Mouse (Mus musculus) heart, adult 2 months (tissue): Measurements from ENCODE around the gene Susd4. TPM values are rescaled to one million over a fixed set of nuclear protein-coding genes. Genes with fewer than 3 reads are reported as not detected.

ENCODE experiments used
- DNase-seq, 2 experiments: peaks; one replicate each; pipeline ENCODE4 v3.0.0; 2021
- H3K27ac ChIP-seq: fragments of 200-600 bp; 2 replicates; pipeline ENCODE4 v1.8.1; 2022
- H3K27me3 ChIP-seq: fragments of 200-500 bp; 2 replicates; pipeline ENCODE4 v1.6.1; 2012; ENCODE audit warnings: mild to moderate bottlenecking, low read length, inconsistent platforms, mixed read lengths; ENCODE audit not compliant: control insufficient read depth, insufficient read depth
- H3K36me3 ChIP-seq: fragments of 200-500 bp; 2 replicates; pipeline ENCODE4 v1.6.1; 2012; ENCODE audit warnings: low read length, inconsistent platforms; ENCODE audit not compliant: control insufficient read depth, insufficient read depth
- H3K4me1 ChIP-seq: fragments of 200-500 bp; 2 replicates; pipeline ENCODE4 v1.6.1; 2011; ENCODE audit warnings: low read length; ENCODE audit not compliant: control insufficient read depth, insufficient read depth
- H3K4me3 ChIP-seq: fragments of 200-600 bp; 2 replicates; pipeline ENCODE4 v1.8.1; 2022
- H3K79me2 ChIP-seq: fragments of 200-500 bp; replicated peaks from 2 replicates; pipeline ENCODE4 v1.6.1; 2012; ENCODE audit warnings: mild to moderate bottlenecking, inconsistent platforms, low read length, moderate library complexity, mixed read lengths; ENCODE audit not compliant: control insufficient read depth, insufficient read depth
- H3K9ac ChIP-seq: fragments of 200-500 bp; 2 replicates; pipeline ENCODE4 v1.6.1; 2012; ENCODE audit warnings: low read depth, mild to moderate bottlenecking, control low read depth, inconsistent platforms, low read length, mixed read lengths
- CTCF ChIP-seq: fragments of 200-600 bp; IDR thresholded peaks from 2 replicates; pipeline ENCODE4 v1.8.1; 2022; ENCODE audit warnings: antibody characterized with exemption, mild to moderate bottlenecking, moderate library complexity
- EP300 ChIP-seq: fragments of 200-500 bp; IDR thresholded peaks from 2 replicates; pipeline ENCODE4 v1.6.1; 2011; ENCODE audit warnings: low read depth, low read length, control low read depth; ENCODE audit not compliant: insufficient read depth
- POLR2A ChIP-seq: fragments of 200-500 bp; IDR thresholded peaks from 2 replicates; pipeline ENCODE4 v1.6.1; 2011; ENCODE audit warnings: mild to moderate bottlenecking, low read depth, low read length, control low read depth; ENCODE audit not compliant: insufficient read depth
- WGBS: fragments of 180-500 bp; shearing (Covaris S2); methylation state at CpG from one replicate; pipeline ENCODE4 v1.1.7; 2018; 5-methylcytosine and 5-hydroxymethylcytosine counted together
- intact Hi-C: fragments of 180-260 bp; cut with DNase I; formaldehyde crosslinking; loops from one replicate; pipeline ENCODE4 v1.15.1; 2025
- long read RNA-seq: library from polyadenylated mRNA; stranded (forward); transcript quantifications from one replicate; pipeline ENCODE4 v2.0.0, GENCODE M21; 2021
- polyA plus RNA-seq: library from polyadenylated mRNA; depleted of rRNA; stranded (reverse); fragments of >200 nt; gene quantifications from 2 replicates; pipeline ENCODE4 v1.2.3, GENCODE M21; 2012; rRNA removed
- total RNA-seq, 2 experiments: library from RNA; stranded (reverse); gene quantifications; 2 replicates each; pipeline ENCODE4 v1.2.3; 2021

Susd4 gene
- total RNA-seq (under 1 TPM; 0.16 to 0.34 TPM), polyA plus RNA-seq (0.49 and 0.88 TPM in 2 replicates)
- long read RNA-seq, result 0 reads

GRCm38 (mm10) chr1:182763716-182764461, at the start of gene Susd4:
TSS of gene Susd4 (plus strand) at chr1:182763860.
- Histone ChIP-seq H3K27ac (no peak within 1 kb of the TSS), H3K4me3 (peak within 1 kb of the TSS; percentile 49), H3K79me2 (no peaks in the 10 kb centered on the region), H3K36me3 (no peaks in the 10 kb centered on the region), H3K9ac (peak within 1 kb of the TSS; percentile 60), H3K27me3 (peaks cover 3% of the 10 kb centered on the region; the same call in 1 of the 2 replicates), H3K4me1 (no peaks in the 10 kb centered on the region; the same call in 1 of the 2 replicates)
- TF ChIP-seq EP300 (no peak), CTCF (no peak), POLR2A (no peak)
- intact Hi-C loops, result no loop called here
- under 1% methylated on average over 94 of the region's 95 CpGs for WGBS
- DNase-seq, result peak; percentile 46 to 52

- Histone ChIP-seq H3K4me3 (no peak overlapping the region), H3K27me3 (no peaks in the 10 kb centered on the region), H3K79me2 (no peaks in the 10 kb centered on the region), H3K4me1 (no peaks in the 10 kb centered on the region), H3K9ac (no peak overlapping the region), H3K36me3 (no peaks in the 10 kb centered on the region), H3K27ac (no peak overlapping the region)
- TF ChIP-seq CTCF (no peak), EP300 (no peak), POLR2A (no peak)
- WGBS, result 76% methylated on average over 6 of the region's 6 CpGs
- intact Hi-C loops, result no loop called here
- no peak for DNase-seq
Observed at GRCm38 (mm10) chr1:182714236-182714935, 49.3 kb upstream of the Susd4 start.

GRCm38 (mm10) chr1:182727541-182727940, 36.1 kb upstream of the Susd4 start:
- no peak for DNase-seq
- Histone ChIP-seq H3K79me2 (no peaks in the 10 kb centered on the region), H3K4me3 (no peak overlapping the region), H3K27ac (no peak overlapping the region), H3K36me3 (no peaks in the 10 kb centered on the region), H3K27me3 (no peaks in the 10 kb centered on the region), H3K4me1 (no peaks in the 10 kb centered on the region), H3K9ac (no peak overlapping the region)
- intact Hi-C loops, result no loop called here
- 83% methylated on average over 12 of the region's 12 CpGs for WGBS
- TF ChIP-seq POLR2A (no peak), EP300 (no peak), CTCF (no peak)

- no peaks in the 10 kb centered on the region for H3K4me1 ChIP-seq
- no peak overlapping the region for H3K4me3 ChIP-seq
- WGBS, result 87% methylated on average over 9 of the region's 9 CpGs
- intact Hi-C loops, result no loop called here
- no peaks in the 10 kb centered on the region for H3K27me3 ChIP-seq
- TF ChIP-seq CTCF, result no peak
- no peak for TF ChIP-seq POLR2A
- TF ChIP-seq EP300, result no peak
- no peak overlapping the region for H3K27ac ChIP-seq
- no peaks in the 10 kb centered on the region for H3K79me2 ChIP-seq
- H3K36me3 ChIP-seq, result no peaks in the 10 kb centered on the region
- DNase-seq, result no peak
- no peak overlapping the region for H3K9ac ChIP-seq
Observed at GRCm38 (mm10) chr1:182729002-182729401, 34.7 kb upstream of the Susd4 start.

GRCm38 (mm10) chr1:182732695-182733094, 31.0 kb upstream of the Susd4 start:
- Histone ChIP-seq H3K36me3 (no peaks in the 10 kb centered on the region), H3K27me3 (no peaks in the 10 kb centered on the region), H3K79me2 (no peaks in the 10 kb centered on the region), H3K4me3 (no peak overlapping the region), H3K27ac (no peak overlapping the region), H3K4me1 (no peaks in the 10 kb centered on the region), H3K9ac (no peak overlapping the region)
- TF ChIP-seq POLR2A, result no peak
- TF ChIP-seq CTCF, result no peak
- no peak for TF ChIP-seq EP300
- intact Hi-C loops, result no loop called here
- DNase-seq, result no peak
- 11% methylated on average over 7 of the region's 7 CpGs for WGBS

- H3K79me2 ChIP-seq, result no peaks in the 10 kb centered on the region
- no peak for DNase-seq
- no peaks in the 10 kb centered on the region for H3K27me3 ChIP-seq
- no peak overlapping the region for H3K4me3 ChIP-seq
- TF ChIP-seq POLR2A (no peak), EP300 (no peak), CTCF (no peak)
- H3K36me3 ChIP-seq, result no peaks in the 10 kb centered on the region
- 65% methylated on average over 4 of the region's 4 CpGs for WGBS
- no peaks in the 10 kb centered on the region for H3K4me1 ChIP-seq
- no peak overlapping the region for H3K9ac ChIP-seq
- no peak overlapping the region for H3K27ac ChIP-seq
- intact Hi-C loops, result no loop called here
Observed at GRCm38 (mm10) chr1:182735891-182736290, 27.8 kb upstream of the Susd4 start.
